Mouse (Mus musculus) midbrain, embryonic 15.5 days (tissue): ENCODE measurements around the gene Ssc4d. TPM values are rescaled to one million over a fixed set of nuclear protein-coding genes. Genes with fewer than 3 reads are reported as not detected.

Source experiments
- ATAC-seq: fragments of 200-750 bp; cut with Nextera tagmentation; replicated peaks from 2 replicates; pipeline ENCODE4 v1.8.0; 2017; ENCODE audit warnings: moderate TSS enrichment
- H3K27ac ChIP-seq: fragments of 300-500 bp; sonication (generic); 2 replicates; pipeline ENCODE4 v1.5.1; 2015; ENCODE audit warnings: mild to moderate bottlenecking, inconsistent platforms
- H3K27me3 ChIP-seq: fragments of 300-500 bp; sonication (generic); replicated peaks from 2 replicates; pipeline ENCODE4 v1.6.1; 2015; ENCODE audit warnings: inconsistent platforms
- H3K36me3 ChIP-seq: fragments of 300-500 bp; sonication (generic); replicated peaks from 2 replicates; pipeline ENCODE4 v1.6.1; 2015; ENCODE audit warnings: inconsistent platforms
- H3K4me1 ChIP-seq: fragments of 300-500 bp; sonication (generic); 2 replicates; pipeline ENCODE4 v1.6.1; 2015; ENCODE audit warnings: inconsistent platforms
- H3K4me2 ChIP-seq: fragments of 300-500 bp; sonication (generic); 2 replicates; pipeline ENCODE4 v1.6.1; 2015; ENCODE audit warnings: inconsistent platforms, mild to moderate bottlenecking, moderate library complexity
- H3K4me3 ChIP-seq: fragments of 300-500 bp; sonication (generic); 2 replicates; pipeline ENCODE4 v1.5.1; 2015; ENCODE audit warnings: mild to moderate bottlenecking, inconsistent platforms
- H3K9ac ChIP-seq: fragments of 300-500 bp; sonication (generic); 2 replicates; pipeline ENCODE4 v1.6.1; 2015; ENCODE audit warnings: mild to moderate bottlenecking, inconsistent platforms
- H3K9me3 ChIP-seq: fragments of 300-500 bp; sonication (generic); 2 replicates; pipeline ENCODE4 v1.6.1; 2016; ENCODE audit warnings: inconsistent platforms
- WGBS: fragments of 180-500 bp; shearing (Covaris S2); methylation state at CpG from one replicate; pipeline ENCODE4 v1.1.7; 2015; ENCODE audit warnings: mixed read lengths; 5-methylcytosine and 5-hydroxymethylcytosine counted together
- polyA plus RNA-seq: library from polyadenylated mRNA; unstranded; fragments of >200 nt; fragmentation: Nextera tagmentation; extraction: Ambion mirVana; gene quantifications from 2 replicates; pipeline ENCODE4 v1.2.1, GENCODE M21; 2015

The Ssc4d gene
- polyA plus RNA-seq, 1 experiment from 2014 or later: 2.2 TPM

DNA sequence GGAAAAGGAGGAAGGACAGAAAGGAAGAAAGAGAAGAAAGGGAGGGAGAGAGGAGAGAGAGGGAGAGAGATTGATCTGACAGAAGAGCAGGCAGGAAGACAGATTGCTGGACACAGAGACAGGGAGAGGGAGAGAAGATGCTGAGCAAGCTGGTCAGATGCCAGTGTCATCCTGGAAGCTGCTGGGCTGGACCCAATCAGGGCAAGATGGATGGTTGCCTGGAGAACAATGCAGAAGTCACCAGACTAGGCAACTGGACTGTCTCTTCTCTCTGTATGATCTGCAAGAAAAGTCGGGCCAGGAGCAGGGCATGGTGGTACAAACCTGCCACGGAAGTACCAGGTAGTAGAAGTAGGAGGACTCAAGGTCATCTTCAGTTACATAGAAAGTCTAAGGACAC is 21.5 kb downstream of the Ssc4d start:
- H3K4me3 ChIP-seq: no peak overlapping the region
- 100% methylated on average over 2 of the region's 2 CpGs for WGBS
- H3K36me3 ChIP-seq: no peaks in the 10 kb centered on the region
- no peak overlapping the region for H3K27ac ChIP-seq
- H3K9me3 ChIP-seq: no peaks in the 10 kb centered on the region
- no peak overlapping the region for H3K4me2 ChIP-seq
- H3K27me3 ChIP-seq: no peaks in the 10 kb centered on the region
- ATAC-seq: no peak
- no peak overlapping the region for H3K9ac ChIP-seq
- peaks cover 6% of the 10 kb centered on the region for H3K4me1 ChIP-seq

DNA sequence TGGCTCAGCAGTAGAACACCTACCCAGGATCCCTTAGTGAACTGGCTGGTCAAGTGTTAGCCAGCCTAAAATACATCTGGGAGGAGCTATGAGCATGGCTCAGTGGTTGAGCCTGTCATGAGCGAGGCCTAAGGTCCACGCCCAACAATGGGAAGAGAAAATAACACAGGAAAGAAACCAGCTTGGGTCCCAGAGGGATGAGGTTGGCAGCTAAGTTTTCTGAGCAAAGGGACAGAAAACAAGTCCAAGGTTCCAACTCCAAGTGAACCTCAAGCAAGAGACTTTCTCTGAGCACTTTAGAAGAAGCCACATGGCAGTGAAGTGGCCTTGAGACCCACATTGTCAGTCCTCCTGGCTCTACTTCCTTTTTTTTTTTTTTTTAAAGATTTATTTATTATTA is 22.7 kb downstream of the Ssc4d start:
- Histone ChIP-seq H3K27ac (no peak overlapping the region), H3K4me2 (no peak overlapping the region), H3K9me3 (no peaks in the 10 kb centered on the region), H3K27me3 (no peaks in the 10 kb centered on the region), H3K36me3 (no peaks in the 10 kb centered on the region), H3K9ac (no peak overlapping the region), H3K4me1 (no peaks in the 10 kb centered on the region; the same call in 1 of the 2 replicates), H3K4me3 (no peak overlapping the region)
- ATAC-seq: no peak
- WGBS: 91% methylated on average over 2 of the region's 2 CpGs

- no peak overlapping the region for H3K4me2 ChIP-seq
- no peak overlapping the region for H3K9ac ChIP-seq
- no peak overlapping the region for H3K4me3 ChIP-seq
- no peak for ATAC-seq
- no peaks in the 10 kb centered on the region; the same call in 1 of the 2 replicates for H3K4me1 ChIP-seq
- no peaks in the 10 kb centered on the region for H3K27me3 ChIP-seq
- no peaks in the 10 kb centered on the region for H3K36me3 ChIP-seq
- H3K9me3 ChIP-seq: no peaks in the 10 kb centered on the region
- WGBS: 89% methylated on average over 11 of the region's 11 CpGs
- H3K27ac ChIP-seq: no peak overlapping the region
Measured at GRCm38 (mm10) chr5:135950710-135951412, 23.5 kb downstream of the Ssc4d start.

GRCm38 (mm10) chr5:135946621-135947020 is 27.7 kb downstream of the Ssc4d start:
- Histone ChIP-seq H3K27me3 (no peaks in the 10 kb centered on the region), H3K4me3 (no peak overlapping the region), H3K4me1 (no peaks in the 10 kb centered on the region; the same call in 1 of the 2 replicates), H3K36me3 (no peaks in the 10 kb centered on the region), H3K9me3 (no peaks in the 10 kb centered on the region), H3K9ac (no peak overlapping the region), H3K4me2 (no peak overlapping the region), H3K27ac (no peak overlapping the region)
- 79% methylated on average over 4 of the region's 5 CpGs for WGBS
- no peak for ATAC-seq

GRCm38 (mm10) chr5:135945916-135946408 is 28.4 kb downstream of the Ssc4d start:
- no peaks in the 10 kb centered on the region for H3K9me3 ChIP-seq
- no peak overlapping the region for H3K9ac ChIP-seq
- H3K27me3 ChIP-seq: no peaks in the 10 kb centered on the region
- H3K27ac ChIP-seq: peak overlapping the region; percentile 16; the same call in 1 of the 2 replicates
- H3K4me1 ChIP-seq: no peaks in the 10 kb centered on the region; the same call in 1 of the 2 replicates
- H3K36me3 ChIP-seq: no peaks in the 10 kb centered on the region
- H3K4me2 ChIP-seq: peak overlapping the region; percentile 22
- WGBS: 39% methylated on average over 10 of the region's 10 CpGs
- H3K4me3 ChIP-seq: no peak overlapping the region
- ATAC-seq: peak; percentile 39; the same call in 1 of the 2 replicates

DNA sequence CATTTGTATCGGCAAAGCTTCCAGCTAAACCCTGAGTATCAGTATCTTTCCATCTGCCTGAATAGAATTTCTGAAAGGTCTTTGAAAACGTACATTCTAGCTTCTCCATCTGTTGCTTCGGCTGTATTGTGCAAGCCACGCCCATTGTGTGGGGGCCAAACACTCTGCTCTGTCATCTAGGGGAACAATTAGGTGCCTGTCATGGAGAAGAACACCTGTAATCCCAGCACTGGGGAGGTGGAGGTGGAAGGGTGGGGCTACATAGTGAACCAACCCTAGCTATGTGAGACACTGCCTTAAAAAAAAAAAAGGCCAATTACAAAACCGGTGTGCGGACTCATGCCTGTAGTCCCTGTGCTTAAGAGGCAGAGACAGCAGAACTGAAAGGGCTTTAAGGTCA is 31.6 kb downstream of the Ssc4d start:
- H3K4me2 ChIP-seq: no peak overlapping the region
- no peaks in the 10 kb centered on the region; the same call in 1 of the 2 replicates for H3K4me1 ChIP-seq
- no peak overlapping the region for H3K27ac ChIP-seq
- 73% methylated on average over 6 of the region's 6 CpGs for WGBS
- H3K36me3 ChIP-seq: no peaks in the 10 kb centered on the region
- H3K9me3 ChIP-seq: no peaks in the 10 kb centered on the region
- H3K9ac ChIP-seq: no peak overlapping the region
- no peaks in the 10 kb centered on the region for H3K27me3 ChIP-seq
- no peak for ATAC-seq
- H3K4me3 ChIP-seq: no peak overlapping the region

- Histone ChIP-seq H3K4me3 (no peak overlapping the region), H3K4me1 (no peaks in the 10 kb centered on the region), H3K27ac (no peak overlapping the region), H3K9ac (no peak overlapping the region), H3K4me2 (no peak overlapping the region), H3K27me3 (no peaks in the 10 kb centered on the region), H3K9me3 (no peaks in the 10 kb centered on the region), H3K36me3 (no peaks in the 10 kb centered on the region)
- ATAC-seq: no peak
- WGBS: 57% methylated on average over 5 of the region's 5 CpGs
Measured at GRCm38 (mm10) chr5:135940587-135940986, 33.7 kb downstream of the Ssc4d start.

GRCm38 (mm10) chr5:135935641-135936190 is 38.6 kb downstream of the Ssc4d start:
- H3K27me3 ChIP-seq: no peaks in the 10 kb centered on the region
- peaks cover 20% of the 10 kb centered on the region for H3K4me1 ChIP-seq
- H3K27ac ChIP-seq: peak overlapping the region; percentile 97; the same call in 1 of the 2 replicates
- WGBS: 81% methylated on average over 6 of the region's 6 CpGs
- peaks cover 3% of the 10 kb centered on the region; the same call in 1 of the 2 replicates for H3K36me3 ChIP-seq
- no peak overlapping the region; the same call in 1 of the 2 replicates for H3K4me2 ChIP-seq
- no peak overlapping the region for H3K4me3 ChIP-seq
- ATAC-seq: no peak
- H3K9ac ChIP-seq: no peak overlapping the region
- H3K9me3 ChIP-seq: no peaks in the 10 kb centered on the region

DNA sequence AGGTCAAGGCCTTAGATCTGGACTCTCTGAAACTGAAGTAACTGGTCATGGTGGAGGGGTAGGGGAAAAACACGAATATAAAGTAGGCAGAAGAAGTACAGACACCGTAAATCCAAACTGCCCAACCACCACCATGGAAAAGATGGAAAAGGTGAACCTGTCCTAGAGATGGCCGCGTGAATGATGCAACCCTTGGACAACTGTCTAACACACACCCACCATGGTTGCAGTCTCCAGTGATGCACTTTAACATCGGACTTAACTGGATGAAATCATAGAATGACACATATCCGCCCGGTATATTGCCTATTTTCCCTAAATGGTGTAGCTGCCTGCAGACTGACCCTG is 39.2 kb downstream of the Ssc4d start:
- H3K4me1 ChIP-seq: peaks cover 26% of the 10 kb centered on the region
- H3K4me2 ChIP-seq: peak overlapping the region; percentile 60
- peak overlapping the region; percentile 97 for H3K27ac ChIP-seq
- H3K4me3 ChIP-seq: peak overlapping the region; percentile 76
- H3K9ac ChIP-seq: peak overlapping the region; percentile 27
- ATAC-seq: peak; percentile 38
- H3K36me3 ChIP-seq: peaks cover 9% of the 10 kb centered on the region; the same call in 1 of the 2 replicates
- whole genome bisulfite sequencing: 55% methylated on average over 7 of the region's 7 CpGs
- H3K27me3 ChIP-seq: no peaks in the 10 kb centered on the region
- H3K9me3 ChIP-seq: no peaks in the 10 kb centered on the region

GRCm38 (mm10) chr5:135934481-135935175 is 39.7 kb downstream of the Ssc4d start, which contains the start of gene Ywhag:
Gene Ywhag, minus strand, starts transcription at chr5:135934616.
- WGBS: 0% methylated on average over 48 of the region's 48 CpGs
- Histone ChIP-seq H3K9me3 (no peaks in the 10 kb centered on the region), H3K27ac (peak within 1 kb of the TSS; percentile 97), H3K36me3 (peaks cover 14% of the 10 kb centered on the region; the same call in 1 of the 2 replicates), H3K4me2 (peak within 1 kb of the TSS; percentile 60), H3K27me3 (no peaks in the 10 kb centered on the region), H3K4me3 (peak within 1 kb of the TSS; percentile 76), H3K9ac (peak within 1 kb of the TSS; percentile 75), H3K4me1 (peaks cover 31% of the 10 kb centered on the region)
- ATAC-seq: peak; percentile 97

- WGBS: 0% methylated on average over 35 of the region's 35 CpGs
Measured at GRCm38 (mm10) chr5:135933900-135934441, 40.4 kb downstream of the Ssc4d start.

More at GRCm38 (mm10) chr5:135933900-135934441, 40.4 kb downstream of the Ssc4d start:
- Histone ChIP-seq H3K9me3 (no peaks in the 10 kb centered on the region), H3K36me3 (peaks cover 16% of the 10 kb centered on the region; the same call in 1 of the 2 replicates), H3K27me3 (no peaks in the 10 kb centered on the region), H3K4me2 (peak overlapping the region; percentile 60), H3K4me3 (peak overlapping the region; percentile 76), H3K27ac (peak overlapping the region; percentile 97), H3K9ac (peak overlapping the region; percentile 75), H3K4me1 (peaks cover 38% of the 10 kb centered on the region)
- ATAC-seq: peak; percentile 76
